Mouse (Mus musculus) brown adipose tissue, adult 24 weeks (tissue): ENCODE data around the gene Atf1. TPM values are rescaled to one million over a fixed set of nuclear protein-coding genes. Genes with fewer than 3 reads are reported as not detected.

ENCODE experiments used
- H3K27ac ChIP-seq: fragments of 200-500 bp; replicated peaks from 2 replicates; pipeline ENCODE4 v1.5.1; 2012; ENCODE audit warnings: low read depth, mild to moderate bottlenecking, low read length
- H3K4me1 ChIP-seq: fragments of 200-500 bp; 2 replicates; pipeline ENCODE4 v1.6.1; 2012; ENCODE audit warnings: low read length, mixed read lengths; ENCODE audit not compliant: control insufficient read depth, insufficient read depth, insufficient read length
- H3K4me3 ChIP-seq: fragments of 200-500 bp; 2 replicates; pipeline ENCODE4 v1.5.1; 2012; ENCODE audit warnings: low read depth, mild to moderate bottlenecking, low read length, moderate library complexity; ENCODE audit not compliant: insufficient read depth
- polyA plus RNA-seq: library from polyadenylated mRNA; stranded (reverse); fragments of >200 nt; gene quantifications from 2 replicates; pipeline ENCODE4 v1.2.4, GENCODE M21; 2012; ENCODE audit not compliant: missing spikeins, insufficient read depth, insufficient read length

The Atf1 gene
- 22.4 and 29.0 TPM in 2 replicates for polyA plus RNA-seq

DNA sequence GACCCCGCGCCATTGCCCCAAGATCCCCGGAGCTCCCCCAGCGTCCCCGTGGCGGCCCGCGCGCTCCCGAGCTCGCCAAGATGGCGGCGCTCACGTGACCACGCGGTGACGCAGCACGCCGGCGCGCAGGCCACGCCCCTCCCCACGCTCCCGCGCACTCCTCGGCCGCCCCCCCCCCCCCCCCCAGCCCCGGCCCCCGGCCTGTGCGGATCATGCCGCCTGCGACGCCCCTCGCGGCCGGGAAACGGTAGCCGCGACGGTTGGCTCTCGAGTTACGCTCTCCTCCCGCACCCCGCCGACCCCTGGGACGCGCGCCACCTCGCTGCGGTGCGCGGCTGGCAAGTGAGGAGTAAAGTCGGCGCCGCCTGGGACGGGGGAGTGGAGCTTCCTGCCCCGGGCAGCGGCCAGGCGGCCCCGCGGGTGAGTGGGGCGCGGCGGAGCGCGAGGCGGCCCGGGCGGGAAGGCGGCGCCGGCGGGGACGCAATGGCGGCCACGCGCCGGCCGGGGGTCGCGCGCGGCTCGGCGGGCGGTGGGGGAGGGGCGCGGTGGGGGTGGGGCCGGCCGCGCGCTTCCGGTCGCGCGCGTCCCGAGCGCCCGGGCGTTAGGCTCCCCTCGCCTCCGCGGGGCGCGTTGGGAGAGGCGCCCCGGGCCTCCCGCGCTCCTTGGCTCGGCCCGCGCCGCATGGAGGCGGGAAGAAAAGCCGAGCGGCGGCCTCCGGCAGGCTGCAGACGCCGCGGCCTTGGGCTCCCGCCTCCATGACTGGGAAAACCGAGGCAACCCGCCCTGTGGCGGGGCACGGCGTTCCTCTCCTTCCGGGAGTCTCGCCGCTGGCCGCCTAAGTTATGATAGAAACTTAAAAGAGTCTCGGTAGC is at the start of gene Atf1:
TSS of gene Atf1 (plus strand) at position 157 of the 872 bp plus-strand sequence.
- Histone ChIP-seq H3K4me1 (peaks cover 10% of the 10 kb centered on the region; the same call in 1 of the 2 replicates), H3K4me3 (peak within 1 kb of the TSS; percentile 97), H3K27ac (peak within 1 kb of the TSS; percentile 99)

GRCm38 (mm10) chr15:100178487-100178886 is 49.1 kb upstream of the Atf1 start:
- H3K27ac ChIP-seq: no peak overlapping the region
- H3K4me1 ChIP-seq: no peaks in the 10 kb centered on the region
- no peak overlapping the region for H3K4me3 ChIP-seq

- Histone ChIP-seq H3K4me3 (no peak overlapping the region), H3K4me1 (no peaks in the 10 kb centered on the region), H3K27ac (no peak overlapping the region)
Measured at GRCm38 (mm10) chr15:100179685-100180084, 47.9 kb upstream of the Atf1 start.

DNA sequence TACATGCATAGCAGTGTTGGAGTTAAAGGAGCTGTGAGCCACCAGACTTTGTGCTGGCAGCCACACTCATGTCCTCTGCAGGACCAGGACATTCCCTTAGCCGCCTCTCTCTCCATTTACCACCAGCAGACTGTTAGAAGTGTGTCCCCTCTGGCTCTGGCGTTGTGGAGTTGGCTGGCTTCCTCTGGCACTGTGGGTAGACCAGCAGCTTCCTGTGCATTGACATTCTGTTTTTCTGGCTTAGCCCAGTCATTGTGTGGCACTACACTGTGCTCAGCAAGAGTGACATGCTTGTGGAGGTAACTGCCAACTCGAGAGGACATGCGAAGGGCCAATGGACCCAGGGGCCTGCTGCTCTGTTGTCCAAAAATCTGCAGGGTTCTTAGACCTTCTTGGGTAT is 47.4 kb upstream of the Atf1 start:
- Histone ChIP-seq H3K4me1 (no peaks in the 10 kb centered on the region), H3K4me3 (no peak overlapping the region), H3K27ac (no peak overlapping the region)

DNA sequence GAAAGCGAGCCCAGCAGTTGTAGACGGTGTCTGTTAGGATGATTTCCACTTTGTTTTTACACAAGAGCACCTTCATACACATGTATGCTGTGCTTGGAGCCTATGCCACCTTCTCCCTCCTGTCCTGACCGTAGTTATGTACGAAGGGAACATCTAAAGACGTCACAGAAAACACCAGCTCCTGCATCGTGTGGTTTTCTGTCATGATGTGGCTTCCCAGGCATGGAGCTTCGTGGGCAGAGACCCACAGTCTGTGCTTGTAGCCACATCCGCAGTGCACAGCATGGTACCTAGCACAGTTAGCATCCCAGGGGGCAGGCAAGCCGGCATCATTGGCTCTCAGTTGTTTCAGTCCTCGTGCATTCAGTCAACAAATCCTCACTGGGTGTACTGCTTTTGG is 45.8 kb upstream of the Atf1 start:
- Histone ChIP-seq H3K4me3 (no peak overlapping the region), H3K4me1 (no peaks in the 10 kb centered on the region), H3K27ac (no peak overlapping the region)

GRCm38 (mm10) chr15:100182526-100183280 is 44.9 kb upstream of the Atf1 start:
- H3K4me1 ChIP-seq: no peaks in the 10 kb centered on the region
- no peak overlapping the region for H3K27ac ChIP-seq
- no peak overlapping the region for H3K4me3 ChIP-seq

- Histone ChIP-seq H3K4me3 (no peak overlapping the region), H3K27ac (no peak overlapping the region), H3K4me1 (no peaks in the 10 kb centered on the region)
Measured at GRCm38 (mm10) chr15:100183510-100183909, 44.1 kb upstream of the Atf1 start.

GRCm38 (mm10) chr15:100184821-100185496 is 42.7 kb upstream of the Atf1 start:
- H3K4me1 ChIP-seq: no peaks in the 10 kb centered on the region
- no peak overlapping the region for H3K27ac ChIP-seq
- H3K4me3 ChIP-seq: no peak overlapping the region

DNA sequence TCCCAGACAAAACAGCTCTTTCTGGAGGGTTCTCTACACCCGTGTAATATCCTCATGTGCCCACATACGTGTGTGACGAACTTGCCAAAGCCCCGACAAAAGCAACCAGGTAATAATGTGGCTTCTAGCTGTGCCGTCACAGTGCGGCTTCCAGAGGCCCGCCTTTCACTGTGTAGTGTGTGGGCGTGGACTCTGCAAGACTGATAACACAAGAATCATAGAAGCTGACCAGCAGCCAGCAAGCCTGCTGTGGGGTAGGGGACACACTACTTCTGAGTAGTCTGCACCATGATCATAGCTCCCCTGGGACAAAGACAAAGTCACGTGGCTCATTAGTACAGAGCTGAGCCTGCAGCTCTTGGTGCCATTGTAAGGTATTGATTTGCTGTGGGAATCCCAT is 41.4 kb upstream of the Atf1 start:
- H3K27ac ChIP-seq: no peak overlapping the region
- H3K4me1 ChIP-seq: no peaks in the 10 kb centered on the region

GRCm38 (mm10) chr15:100186882-100187672 is 40.5 kb upstream of the Atf1 start:
- Histone ChIP-seq H3K4me3 (no peak overlapping the region), H3K4me1 (no peaks in the 10 kb centered on the region), H3K27ac (no peak overlapping the region)

More for the DNA sequence above, 41.4 kb upstream of the Atf1 start:
- H3K4me3 ChIP-seq: no peak overlapping the region

GRCm38 (mm10) chr15:100188542-100188941 is 39.1 kb upstream of the Atf1 start:
- no peak overlapping the region for H3K4me3 ChIP-seq
- H3K27ac ChIP-seq: no peak overlapping the region
- H3K4me1 ChIP-seq: no peaks in the 10 kb centered on the region

- Histone ChIP-seq H3K4me1 (no peaks in the 10 kb centered on the region), H3K27ac (no peak overlapping the region), H3K4me3 (no peak overlapping the region)
Measured at GRCm38 (mm10) chr15:100188962-100189404, 38.6 kb upstream of the Atf1 start.

- Histone ChIP-seq H3K27ac (no peak overlapping the region), H3K4me3 (no peak overlapping the region), H3K4me1 (no peaks in the 10 kb centered on the region)
Measured at GRCm38 (mm10) chr15:100190083-100190482, 37.5 kb upstream of the Atf1 start.

DNA sequence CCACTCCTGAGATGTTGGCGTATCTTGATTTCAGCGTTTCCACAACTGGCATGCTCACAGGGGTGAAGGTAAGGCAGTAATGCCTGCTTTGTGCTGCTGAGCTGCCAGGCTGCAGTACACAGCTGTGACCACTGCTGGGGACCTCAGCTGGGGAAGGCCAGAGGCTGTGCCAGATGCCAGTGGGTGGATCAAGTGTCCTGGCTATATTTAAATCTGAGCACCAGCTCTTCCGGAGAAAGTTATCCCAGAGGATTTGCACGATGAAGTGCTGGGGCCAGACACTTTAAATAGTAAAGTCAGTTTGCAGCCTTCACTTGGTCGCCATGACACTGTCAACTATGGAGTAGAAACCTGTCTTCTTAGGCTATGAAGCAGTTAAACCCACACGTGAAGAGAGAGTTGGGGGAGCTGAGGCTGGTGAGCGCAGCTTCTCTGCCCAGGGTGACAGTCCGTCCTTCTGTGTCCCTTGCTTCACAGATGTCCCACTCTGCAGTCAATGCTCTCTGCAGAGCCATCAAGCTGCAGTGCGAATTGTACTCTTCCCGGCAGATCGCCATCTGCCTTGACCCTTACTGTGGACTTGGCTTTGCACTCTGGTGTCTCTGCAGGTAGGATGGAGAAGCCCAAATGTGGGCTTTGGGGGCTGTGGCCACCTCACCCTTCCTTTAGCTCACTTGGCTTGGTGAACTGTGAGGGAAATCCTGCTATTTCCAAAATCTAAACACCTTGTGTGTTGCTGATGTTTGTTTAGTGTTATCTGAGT is 28.5 kb upstream of the Atf1 start:
- Histone ChIP-seq H3K27ac (no peak overlapping the region), H3K4me3 (no peak overlapping the region)

More for the DNA sequence above, 28.5 kb upstream of the Atf1 start:
- no peaks in the 10 kb centered on the region for H3K4me1 ChIP-seq
